Mouse (Mus musculus): ENCODE measurements around the gene March2.
A peak's percentile ranks its signal among the peaks of the same experiment; 100 is the strongest.
"Not testable (repeated sequence)": the region's sequence is repeated elsewhere in the genome, so short reads cannot be mapped to it uniquely, and the experiment has no call there.

The March2 gene

GRCm38 (mm10) chr17:33718384-33718881 is at the start of gene March2:
TSS of gene March2 (minus strand) at chr17:33718670.
- peak; percentile 99 for DNase-seq (ENCODE audit: extremely low spot score)

GRCm38 (mm10) chr17:33766389-33766788 is 47.9 kb upstream of the March2 start:
- no peak for DNase-seq (ENCODE audit: extremely low spot score)

DNA sequence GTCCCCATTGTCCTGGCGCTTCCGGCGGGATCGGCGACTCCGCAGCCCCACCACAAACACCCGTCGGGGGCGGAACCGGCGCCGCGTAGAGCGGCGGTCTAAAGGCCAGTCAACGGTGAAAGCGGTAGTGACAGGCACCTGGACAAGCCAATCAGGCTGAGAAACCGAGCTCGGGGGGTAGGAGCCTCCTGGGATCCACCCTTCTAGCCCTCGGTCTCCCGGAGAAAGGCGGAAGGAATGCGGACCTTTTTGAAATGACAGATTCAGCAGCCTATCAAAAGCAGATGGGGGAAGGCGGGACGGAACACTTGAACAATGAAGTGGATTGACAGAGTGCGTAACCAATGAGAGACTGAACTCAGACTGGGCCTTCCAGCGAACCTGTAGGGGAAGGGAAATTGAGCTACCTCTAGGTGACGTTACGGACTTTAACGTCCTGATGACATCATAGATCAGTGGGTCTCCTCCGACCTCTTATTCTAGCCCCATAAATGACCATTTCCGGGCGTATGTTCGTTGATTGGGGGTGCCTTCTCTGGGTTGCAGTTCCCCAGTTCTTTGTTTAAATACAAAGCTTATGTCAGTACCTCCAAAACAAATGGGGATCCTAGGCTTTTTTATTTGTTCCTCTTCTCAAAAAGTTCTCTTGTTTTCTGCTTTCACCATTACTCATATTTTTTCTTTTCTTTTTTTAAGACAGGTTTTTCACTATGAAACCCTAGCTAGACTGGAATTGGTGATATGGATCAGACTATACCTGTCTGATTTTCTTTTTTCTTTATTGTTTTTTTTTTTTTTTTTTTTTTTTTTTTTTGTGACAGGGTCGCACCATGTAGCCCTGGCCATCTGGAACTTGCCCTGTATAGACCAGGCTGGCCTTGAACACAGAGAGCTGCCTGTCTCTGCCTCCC is 42.0 kb upstream of the March2 start, which contains the start of gene Rab11b:
TSS of gene Rab11b (minus strand) at position 276 of the 911 bp plus-strand sequence.
- DNase-seq (ENCODE audit: extremely low spot score), result peak; percentile 99

GRCm38 (mm10) chr17:33759767-33760254 is 41.3 kb upstream of the March2 start:
- DNase-seq (ENCODE audit: extremely low spot score), result peak; percentile 97

- DNase-seq (ENCODE audit: extremely low spot score), result no peak
These were observed 38.8 kb upstream of the March2 start for GRCm38 (mm10) chr17:33757231-33757630.

- no peak for DNase-seq (ENCODE audit: extremely low spot score)
These were observed 37.8 kb upstream of the March2 start for GRCm38 (mm10) chr17:33756108-33756790.

DNA sequence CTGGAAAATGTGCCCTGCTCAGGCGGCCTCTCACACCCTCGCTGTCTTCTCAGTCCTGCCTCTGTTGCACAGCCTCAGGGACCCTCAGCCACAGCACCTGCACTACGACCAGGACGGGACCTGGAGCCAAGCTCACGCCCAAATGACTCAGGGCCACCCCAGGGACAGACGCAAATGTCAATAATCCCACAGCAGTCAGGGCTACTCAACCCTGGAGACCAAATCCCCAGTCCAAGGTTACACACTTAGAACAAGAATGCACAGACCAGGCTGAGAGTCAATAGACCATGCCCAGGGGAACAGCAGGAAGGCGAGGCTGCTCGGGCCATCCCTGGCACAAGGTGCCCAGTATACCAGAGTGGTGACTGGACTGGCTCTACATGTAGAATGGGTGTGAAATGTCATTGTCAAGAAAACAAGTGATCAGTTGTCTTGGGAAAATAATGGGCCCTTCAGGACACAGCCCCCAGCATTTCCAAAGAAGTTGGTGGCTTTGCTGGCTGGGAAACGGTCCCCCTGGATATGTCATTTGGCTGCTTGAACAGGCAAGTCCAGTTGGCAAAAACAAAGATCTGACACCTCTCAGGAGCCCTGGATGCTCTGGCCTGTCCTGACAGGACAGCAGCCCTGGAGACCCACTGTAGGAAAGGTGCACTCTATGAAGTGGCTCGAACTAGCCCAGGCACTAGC is 37.1 kb upstream of the March2 start:
- no peak for DNase-seq (ENCODE audit: extremely low spot score)

DNA sequence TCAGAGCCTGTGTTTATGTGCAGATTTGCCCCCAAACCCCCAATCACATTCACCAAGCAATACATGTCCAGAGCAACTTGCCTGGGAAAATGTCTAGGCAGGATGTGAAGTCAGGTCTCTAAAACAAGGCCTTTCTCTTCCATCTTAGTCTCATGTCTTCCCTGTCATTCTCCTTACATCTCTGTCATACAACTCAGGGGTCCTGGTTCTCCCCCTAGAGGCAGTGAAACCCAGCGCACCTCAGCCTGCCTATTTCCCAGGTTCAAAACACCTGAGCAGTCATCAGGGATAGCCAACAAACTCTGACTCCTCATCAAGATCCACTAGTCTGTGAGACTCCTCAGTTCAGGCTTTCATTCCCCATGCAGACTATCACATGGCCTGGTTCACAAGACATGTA is 36.2 kb upstream of the March2 start:
- no peak for DNase-seq (ENCODE audit: extremely low spot score)

GRCm38 (mm10) chr17:33752297-33752696 is 33.8 kb upstream of the March2 start:
- no peak for DNase-seq (ENCODE audit: extremely low spot score)

- no peak for DNase-seq (ENCODE audit: extremely low spot score)
These were observed 32.7 kb upstream of the March2 start for GRCm38 (mm10) chr17:33751181-33751580.

GRCm38 (mm10) chr17:33749451-33749850 is 31.0 kb upstream of the March2 start:
- no peak for DNase-seq (ENCODE audit: extremely low spot score)

GRCm38 (mm10) chr17:33746011-33746410 is 27.5 kb upstream of the March2 start:
- DNase-seq (ENCODE audit: extremely low spot score), result no peak

GRCm38 (mm10) chr17:33744686-33745384 is 26.4 kb upstream of the March2 start:
- no peak for DNase-seq (ENCODE audit: extremely low spot score)

DNA sequence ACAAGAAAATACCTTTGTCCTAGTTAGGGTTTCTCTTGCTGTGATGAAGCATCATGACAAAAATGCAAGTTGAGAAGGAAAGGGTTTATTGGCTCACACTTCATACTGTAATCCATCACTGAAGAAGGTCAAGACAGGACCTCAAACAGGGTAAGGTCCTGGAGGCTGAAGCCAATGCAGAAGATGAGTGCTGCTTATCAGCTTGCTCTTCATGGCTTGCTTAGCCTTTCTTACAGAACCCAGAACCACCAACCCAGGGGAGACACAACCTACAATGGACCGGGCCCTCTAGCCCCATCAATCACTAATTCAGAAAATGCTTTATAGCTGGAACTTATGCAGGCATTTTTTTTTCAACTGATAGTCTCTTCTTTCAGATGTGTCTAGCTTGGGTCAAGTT is 23.9 kb upstream of the March2 start:
- no peak for DNase-seq (ENCODE audit: extremely low spot score)

DNA sequence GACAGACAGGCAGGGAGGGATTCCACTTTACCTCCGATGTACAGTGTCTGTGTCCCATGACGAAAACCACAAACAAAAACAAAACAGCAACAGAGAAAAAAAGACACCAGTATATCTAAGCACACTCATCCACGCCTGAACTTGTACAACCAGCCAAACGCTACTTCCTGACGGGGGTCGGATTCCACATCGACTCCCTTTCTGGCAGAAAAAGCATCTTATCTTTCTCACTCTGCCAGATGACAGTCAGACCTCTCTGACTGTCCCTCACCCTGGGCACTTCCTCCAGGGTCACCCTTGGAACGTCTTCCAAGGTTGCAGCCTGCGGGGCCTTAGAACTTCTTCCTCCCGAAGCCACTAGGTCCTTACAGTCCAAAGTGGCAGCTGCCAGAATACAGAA is 15.1 kb upstream of the March2 start:
- not testable (repeated sequence) for DNase-seq (ENCODE audit: extremely low spot score)

DNA sequence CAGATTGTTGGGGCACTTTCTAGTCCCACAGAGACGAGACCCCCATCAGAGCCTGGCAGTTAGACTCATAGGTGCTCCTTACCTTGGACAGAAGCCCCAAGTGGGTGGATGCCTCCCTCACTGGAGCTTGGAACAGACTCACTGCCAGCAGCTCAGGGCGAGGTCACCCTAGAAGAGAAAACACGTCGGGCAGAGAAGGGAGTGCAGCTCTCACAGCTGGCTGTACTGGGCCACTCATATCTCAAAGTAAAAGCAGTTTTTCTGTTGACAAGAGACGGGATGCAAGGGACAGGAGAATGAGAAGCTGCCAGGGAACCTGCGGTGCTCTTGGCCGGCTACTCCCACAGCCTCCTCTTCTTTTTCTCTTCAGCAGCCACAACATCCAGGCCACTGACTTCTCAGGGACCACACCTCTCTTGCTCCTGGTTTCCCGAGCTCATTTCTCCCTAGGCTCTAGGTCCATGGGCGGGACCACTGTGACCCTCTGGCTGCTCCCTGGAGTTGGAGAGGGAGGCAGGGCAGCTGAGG is 14.2 kb upstream of the March2 start:
- DNase-seq (ENCODE audit: extremely low spot score), result not testable (repeated sequence)

GRCm38 (mm10) chr17:33729215-33729614 is 10.7 kb upstream of the March2 start:
- DNase-seq (ENCODE audit: extremely low spot score), result no peak

- no peak for DNase-seq (ENCODE audit: extremely low spot score)
These were observed 9.9 kb upstream of the March2 start for GRCm38 (mm10) chr17:33728396-33728795.

DNA sequence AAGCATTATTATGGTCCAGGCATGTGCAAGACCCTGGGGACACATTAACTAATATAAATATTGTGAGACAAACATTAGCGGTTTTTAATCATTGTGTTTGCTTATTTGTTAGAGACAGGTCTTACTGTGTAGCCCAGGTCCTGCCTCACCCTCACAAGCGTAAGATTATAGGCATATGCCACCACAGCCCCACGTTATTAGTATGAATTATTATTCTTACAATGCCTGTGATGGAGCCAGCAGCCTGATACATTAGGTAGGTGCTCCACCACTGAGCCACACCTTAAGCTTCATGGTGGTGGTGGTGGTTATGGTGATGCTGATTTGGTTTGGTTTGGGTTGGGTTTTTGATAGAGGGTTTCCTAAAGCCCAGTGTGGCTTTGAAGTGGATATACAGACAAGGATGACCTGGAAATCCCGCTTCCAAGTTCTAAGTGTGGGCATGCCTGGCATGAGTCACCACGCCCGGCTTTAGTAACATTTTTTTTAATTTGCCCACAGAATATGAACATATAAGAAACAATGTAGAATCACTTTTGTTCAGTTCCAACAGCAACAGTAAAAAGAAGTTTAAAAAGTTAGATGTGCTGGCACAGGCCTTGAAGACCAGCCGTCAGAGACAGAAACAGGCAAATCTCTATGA is 1.4 kb upstream of the March2 start:
- no peak for DNase-seq (ENCODE audit: extremely low spot score)

DNA sequence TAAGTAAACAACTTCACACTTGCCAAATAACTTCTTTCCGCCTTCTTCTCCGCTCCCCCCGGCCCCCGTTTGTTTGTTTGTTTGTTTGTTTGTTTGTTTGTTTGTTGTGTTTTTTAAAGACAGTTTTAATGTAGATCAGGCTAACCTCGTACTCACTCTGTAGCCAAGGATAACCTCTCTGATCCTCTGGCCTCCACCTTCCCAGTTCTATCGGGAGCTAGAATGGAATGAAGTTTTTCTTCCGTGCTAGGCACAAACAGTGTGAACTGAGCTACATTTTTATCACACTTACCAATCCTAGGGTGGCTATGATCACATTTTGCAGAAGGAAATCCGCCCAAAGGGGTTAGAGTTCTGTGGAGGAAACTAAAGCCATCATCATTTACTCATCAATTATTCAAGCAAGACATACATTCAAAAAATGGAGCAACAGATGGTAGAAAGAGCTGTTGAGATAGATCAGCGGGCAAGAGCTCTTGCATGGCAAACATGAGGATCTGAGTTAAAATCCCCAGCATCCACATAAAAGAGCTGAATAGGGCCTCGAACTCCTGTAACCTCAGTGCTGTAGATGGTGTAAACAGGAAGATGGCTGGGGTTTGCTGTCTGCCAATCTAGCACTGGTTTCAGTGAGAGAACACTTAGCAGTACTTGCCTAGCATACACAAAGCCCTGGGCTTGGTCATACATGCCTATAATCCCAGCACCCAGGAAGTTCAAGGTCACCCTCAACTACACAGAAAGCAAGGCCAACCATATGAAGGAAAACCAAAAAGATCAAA is 665 bp upstream of the March2 start:
- no peak for DNase-seq (ENCODE audit: extremely low spot score)
